Mouse (Mus musculus) hindbrain, embryonic 11.5 days (tissue): ENCODE data around the gene Unc45a. TPM values are rescaled to one million over a fixed set of nuclear protein-coding genes. Genes with fewer than 3 reads are reported as not detected.

Experiments
- ATAC-seq: fragments of 200-750 bp; cut with Nextera tagmentation; 2 replicates; pipeline ENCODE4 v1.8.0; 2017; ENCODE audit warnings: mild to moderate bottlenecking, moderate TSS enrichment, moderate library complexity; ENCODE audit not compliant: low FRiP score
- DNase-seq: peaks from one replicate; pipeline ENCODE4 v3.0.0-alpha.2; 2015; ENCODE audit warnings: low spot score
- H3K27ac ChIP-seq: fragments of 300-500 bp; sonication (generic); 2 replicates; pipeline ENCODE4 v1.5.1; 2014; ENCODE audit warnings: mild to moderate bottlenecking, low read depth, low read length
- H3K27me3 ChIP-seq: fragments of 300-500 bp; sonication (generic); 2 replicates; pipeline ENCODE4 v1.6.1; 2014; ENCODE audit warnings: mild to moderate bottlenecking, low read length, moderate library complexity, mixed read lengths; ENCODE audit not compliant: control insufficient read depth, insufficient read depth
- H3K36me3 ChIP-seq: fragments of 300-500 bp; sonication (generic); 2 replicates; pipeline ENCODE4 v1.6.1; 2014; ENCODE audit warnings: mild to moderate bottlenecking, low read length, moderate library complexity, mixed read lengths; ENCODE audit not compliant: control insufficient read depth, insufficient read depth
- H3K4me1 ChIP-seq: fragments of 300-500 bp; sonication (generic); replicated peaks from 2 replicates; pipeline ENCODE4 v1.6.1; 2014; ENCODE audit warnings: low read length, mixed read lengths; ENCODE audit not compliant: control insufficient read depth, insufficient read depth
- H3K4me2 ChIP-seq: fragments of 300-500 bp; sonication (generic); replicated peaks from 2 replicates; pipeline ENCODE4 v1.6.1; 2014; ENCODE audit warnings: mild to moderate bottlenecking, low read depth, low read length
- H3K4me3 ChIP-seq: fragments of 300-500 bp; sonication (generic); 2 replicates; pipeline ENCODE4 v1.5.1; 2014; ENCODE audit warnings: low read depth, low read length
- H3K9ac ChIP-seq: fragments of 300-500 bp; sonication (generic); 2 replicates; pipeline ENCODE4 v1.6.1; 2014; ENCODE audit warnings: low read depth, low read length
- H3K9me3 ChIP-seq: fragments of 300-500 bp; sonication (generic); 2 replicates; pipeline ENCODE4 v1.6.1; 2016; ENCODE audit warnings: low read length; ENCODE audit not compliant: control insufficient read depth
- WGBS: fragments of 180-500 bp; shearing (Covaris S2); extraction: QIAGEN DNeasy Blood & Tissue Kit; methylation state at CpG from one replicate; pipeline ENCODE4 v1.1.7; 2014; 5-methylcytosine and 5-hydroxymethylcytosine counted together
- polyA plus RNA-seq: library from polyadenylated mRNA; unstranded; fragments of >200 nt; fragmentation: Nextera tagmentation; extraction: Ambion mirVana; gene quantifications from 2 replicates; pipeline ENCODE4 v1.2.1, GENCODE M21; 2014

Gene Unc45a
- polyA plus RNA-seq, 1 experiment from 2014 or later, result 23.4 TPM

DNA sequence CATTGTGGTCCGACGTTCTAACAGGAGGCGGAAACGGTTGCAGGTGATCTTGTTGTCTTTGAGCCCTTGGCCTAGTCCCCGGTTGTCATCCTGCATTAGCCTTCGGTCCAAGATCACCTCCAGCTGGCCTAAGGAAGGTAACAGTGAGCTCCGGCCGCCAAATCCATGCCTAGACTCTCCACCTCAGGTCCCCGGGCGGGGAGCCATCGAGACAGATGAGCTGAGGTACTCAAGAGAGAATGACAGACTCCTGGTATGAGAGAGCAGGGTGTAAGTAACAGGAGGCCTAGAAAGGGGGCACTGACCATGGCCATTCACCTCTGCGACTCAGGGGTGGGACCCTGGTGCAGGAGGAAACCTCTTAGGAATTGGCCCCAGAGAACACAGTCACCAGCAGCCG lies 15.5 kb upstream of the Unc45a start:
- DNase-seq (no peak), ATAC-seq (no peak)
- H3K9me3 ChIP-seq, result no peaks in the 10 kb centered on the region
- no peak overlapping the region for H3K4me2 ChIP-seq
- no peak overlapping the region; the same call in 1 of the 2 replicates for H3K9ac ChIP-seq
- H3K36me3 ChIP-seq, result peaks cover 9% of the 10 kb centered on the region; the same call in 1 of the 2 replicates
- H3K4me3 ChIP-seq, result no peak overlapping the region
- 88% methylated on average over 13 of the region's 13 CpGs for WGBS
- H3K4me1 ChIP-seq, result no peaks in the 10 kb centered on the region; the same call in none of the 2 replicates
- H3K27me3 ChIP-seq, result no peaks in the 10 kb centered on the region
- H3K27ac ChIP-seq, result no peak overlapping the region

DNA sequence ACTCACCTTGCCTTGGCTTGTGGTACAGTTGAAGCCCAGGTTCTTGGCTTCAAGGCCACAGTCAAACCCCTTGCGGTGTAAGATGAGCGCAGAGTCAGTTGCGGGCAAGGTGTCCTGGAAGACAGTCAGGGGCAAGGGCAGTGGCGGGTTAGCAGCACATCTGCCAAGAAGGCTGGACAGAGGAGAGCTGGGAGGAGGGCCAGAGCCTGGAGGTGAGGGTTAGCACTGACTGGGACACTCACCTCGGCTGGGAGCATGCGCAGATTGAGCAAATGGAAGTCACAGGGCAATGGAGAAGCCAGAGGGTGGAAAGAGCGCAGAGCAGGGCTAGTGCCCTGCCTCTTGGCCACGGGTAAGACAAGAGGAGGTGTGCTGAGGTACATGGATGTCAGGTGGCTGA lies 12.1 kb upstream of the Unc45a start:
- H3K4me3 ChIP-seq, result no peak overlapping the region
- H3K4me1 ChIP-seq, result no peaks in the 10 kb centered on the region; the same call in none of the 2 replicates
- H3K9ac ChIP-seq, result no peak overlapping the region
- no peaks in the 10 kb centered on the region for H3K9me3 ChIP-seq
- no peak overlapping the region for H3K4me2 ChIP-seq
- H3K36me3 ChIP-seq, result peaks cover 7% of the 10 kb centered on the region; the same call in 1 of the 2 replicates
- ATAC-seq (no peak), DNase-seq (no peak)
- WGBS, result 92% methylated on average over 8 of the region's 8 CpGs
- no peak overlapping the region for H3K27ac ChIP-seq
- H3K27me3 ChIP-seq, result no peaks in the 10 kb centered on the region

- Histone ChIP-seq H3K4me3 (no peak overlapping the region), H3K4me1 (no peaks in the 10 kb centered on the region), H3K4me2 (no peak overlapping the region), H3K9ac (no peak overlapping the region), H3K27ac (no peak overlapping the region), H3K9me3 (no peaks in the 10 kb centered on the region), H3K27me3 (no peaks in the 10 kb centered on the region), H3K36me3 (peaks cover 6% of the 10 kb centered on the region; the same call in 1 of the 2 replicates)
- ATAC-seq (no peak), DNase-seq (no peak)
- WGBS, result 80% methylated on average over 2 of the region's 2 CpGs
These were observed 10.0 kb upstream of the Unc45a start for GRCm38 (mm10) chr7:80350808-80351207.

DNA sequence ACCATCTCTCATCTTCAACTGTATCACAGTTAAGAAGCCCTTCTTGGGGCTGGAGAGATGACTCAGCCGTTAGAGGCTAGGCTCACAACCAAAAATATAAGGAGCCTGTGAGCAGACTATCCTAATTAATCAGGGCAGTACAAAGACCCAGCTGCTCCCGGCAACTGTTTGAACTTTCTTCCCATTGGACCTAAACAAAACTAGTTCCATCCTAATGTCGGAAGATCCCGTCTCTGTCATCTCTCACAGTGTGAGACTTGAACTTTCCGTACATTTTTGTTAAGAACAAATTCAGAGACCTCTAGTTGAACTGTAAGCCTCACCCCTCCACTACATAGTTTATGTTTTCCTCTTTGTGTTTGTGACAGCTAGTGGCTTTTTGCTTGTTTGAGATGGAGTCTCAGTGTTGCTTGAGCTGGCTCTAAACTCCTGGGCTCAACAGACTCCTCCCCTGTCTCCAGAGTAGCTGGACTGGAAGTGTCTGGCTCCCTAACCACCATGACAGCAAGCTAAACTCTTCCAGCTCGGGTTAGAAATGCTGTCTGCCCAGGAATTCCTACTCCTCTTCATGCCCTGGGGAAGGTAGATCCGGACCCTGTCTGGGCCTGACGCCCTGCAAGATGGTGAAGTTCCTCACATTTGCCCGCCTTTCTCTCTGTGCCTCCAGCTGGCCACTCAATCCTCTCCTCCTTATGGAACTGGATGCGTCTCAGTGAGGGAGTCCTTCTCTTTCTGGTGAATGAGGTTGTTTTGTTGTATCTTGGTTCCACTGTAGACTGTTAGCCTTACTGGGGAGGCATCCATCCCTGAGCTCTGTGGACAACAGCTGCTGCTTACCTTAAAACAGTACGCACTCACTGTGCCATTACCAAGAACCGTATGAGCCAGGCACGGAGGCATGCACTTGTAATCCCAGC lies 7.1 kb upstream of the Unc45a start:
- H3K27ac ChIP-seq, result no peak overlapping the region
- no peak overlapping the region for H3K9ac ChIP-seq
- H3K9me3 ChIP-seq, result no peaks in the 10 kb centered on the region
- H3K27me3 ChIP-seq, result no peaks in the 10 kb centered on the region
- H3K4me2 ChIP-seq, result no peak overlapping the region
- no peak overlapping the region for H3K4me3 ChIP-seq
- ATAC-seq (no peak), DNase-seq (no peak)
- WGBS, result 71% methylated on average over 13 of the region's 13 CpGs
- H3K36me3 ChIP-seq, result peaks cover 4% of the 10 kb centered on the region; the same call in 1 of the 2 replicates
- H3K4me1 ChIP-seq, result 0 out of 2 replicates have a peak, but pooled peaks cover 2% of the 10 kb centered on the region

GRCm38 (mm10) chr7:80346830-80347229 lies 6.0 kb upstream of the Unc45a start:
- DNase-seq (no peak), ATAC-seq (no peak)
- H3K9ac ChIP-seq, result no peak overlapping the region
- H3K27me3 ChIP-seq, result no peaks in the 10 kb centered on the region
- no peak overlapping the region for H3K4me2 ChIP-seq
- no peaks in the 10 kb centered on the region for H3K9me3 ChIP-seq
- H3K27ac ChIP-seq, result no peak overlapping the region
- peaks cover 4% of the 10 kb centered on the region; the same call in 1 of the 2 replicates for H3K36me3 ChIP-seq
- H3K4me1 ChIP-seq, result 0 out of 2 replicates have a peak, but pooled peaks cover 2% of the 10 kb centered on the region
- WGBS, result 86% methylated on average over 5 of the region's 5 CpGs
- no peak overlapping the region for H3K4me3 ChIP-seq

GRCm38 (mm10) chr7:80346173-80346572 lies 5.4 kb upstream of the Unc45a start:
- no peaks in the 10 kb centered on the region for H3K27me3 ChIP-seq
- no peak overlapping the region for H3K27ac ChIP-seq
- H3K4me3 ChIP-seq, result no peak overlapping the region
- H3K4me1 ChIP-seq, result 0 out of 2 replicates have a peak, but pooled peaks cover 6% of the 10 kb centered on the region
- no peaks in the 10 kb centered on the region for H3K9me3 ChIP-seq
- H3K9ac ChIP-seq, result no peak overlapping the region
- no peak overlapping the region for H3K4me2 ChIP-seq
- H3K36me3 ChIP-seq, result no peaks in the 10 kb centered on the region
- WGBS, result 95% methylated on average over 9 of the region's 9 CpGs
- DNase-seq (no peak), ATAC-seq (no peak)

DNA sequence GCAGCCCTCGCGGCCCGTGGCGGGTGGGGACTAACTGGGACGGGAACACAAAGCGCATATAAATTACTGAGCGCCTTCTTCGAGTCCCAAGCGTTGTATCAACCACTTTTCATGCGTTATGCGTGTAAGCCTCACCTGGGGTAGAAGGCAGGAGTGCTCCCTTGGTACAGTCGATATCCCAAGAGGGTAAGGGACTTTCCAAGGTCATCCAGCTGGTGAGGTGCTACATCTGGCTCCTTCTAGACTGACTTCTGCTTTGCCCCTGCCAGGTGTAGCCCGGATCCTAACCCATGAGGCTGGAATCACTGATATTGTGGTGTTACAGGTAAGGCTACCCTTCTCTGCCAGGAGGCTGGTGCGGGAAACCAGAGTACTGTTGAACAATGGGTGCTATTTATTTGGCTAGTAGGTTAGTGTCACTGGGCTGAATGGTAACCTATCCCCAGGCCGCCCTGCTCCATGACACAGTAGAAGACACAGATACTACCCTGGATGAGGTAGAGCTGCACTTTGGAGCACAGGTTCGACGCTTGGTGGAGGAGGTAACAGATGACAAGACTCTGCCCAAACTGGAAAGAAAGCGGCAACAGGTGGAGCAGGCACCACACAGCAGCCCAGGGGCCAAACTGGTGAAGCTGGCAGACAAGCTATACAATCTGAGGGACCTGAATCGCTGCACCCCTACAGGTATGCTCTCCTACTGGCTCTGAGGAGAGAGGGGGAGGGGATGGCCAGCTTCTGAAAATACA lies 2.6 kb upstream of the Unc45a start:
- Histone ChIP-seq H3K36me3 (no peaks in the 10 kb centered on the region), H3K27ac (peak overlapping the region; percentile 36; the same call in 1 of the 2 replicates), H3K9me3 (no peaks in the 10 kb centered on the region), H3K27me3 (no peaks in the 10 kb centered on the region), H3K4me3 (peak overlapping the region; percentile 45), H3K4me1 (peaks cover 10% of the 10 kb centered on the region; the same call in 1 of the 2 replicates), H3K4me2 (peak overlapping the region; percentile 63), H3K9ac (peak overlapping the region; percentile 77)
- ATAC-seq, result peak; percentile 14; the same call in 1 of the 2 replicates
- DNase-seq, result no peak
- 26% methylated on average over 19 of the region's 19 CpGs for WGBS

DNA sequence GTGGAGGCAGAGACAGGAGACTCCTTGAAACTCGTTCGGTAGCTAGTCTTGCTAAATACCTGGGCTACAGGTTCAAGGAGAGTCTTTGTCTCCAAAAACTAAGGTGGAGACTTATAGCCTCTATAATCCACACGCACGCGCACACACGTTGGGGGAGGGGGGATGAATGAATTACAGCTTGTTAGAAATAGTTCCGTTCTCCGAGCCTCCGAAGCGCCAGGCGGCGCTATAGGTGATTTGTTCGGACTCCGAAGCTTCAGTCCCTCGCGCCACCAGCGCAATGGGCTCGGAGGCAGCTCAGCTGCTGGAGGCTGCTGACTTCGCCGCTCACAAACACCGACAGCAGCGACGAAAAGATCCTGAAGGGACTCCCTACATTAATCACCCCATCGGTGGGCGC lies 2.1 kb upstream of the Unc45a start, which contains the start of gene Hddc3:
Gene Hddc3, plus strand, starts transcription at position 247 of the 400 bp plus-strand sequence.
- WGBS, result 2% methylated on average over 25 of the region's 25 CpGs
- H3K27me3 ChIP-seq, result no peaks in the 10 kb centered on the region
- peaks cover 10% of the 10 kb centered on the region; the same call in 1 of the 2 replicates for H3K4me1 ChIP-seq
- no peaks in the 10 kb centered on the region for H3K9me3 ChIP-seq
- peak within 1 kb of the TSS; percentile 36; the same call in 1 of the 2 replicates for H3K27ac ChIP-seq
- DNase-seq, result peak; percentile 99
- H3K36me3 ChIP-seq, result no peaks in the 10 kb centered on the region
- H3K4me3 ChIP-seq, result peak within 1 kb of the TSS; percentile 45
- peak within 1 kb of the TSS; percentile 63 for H3K4me2 ChIP-seq
- peak within 1 kb of the TSS; percentile 77 for H3K9ac ChIP-seq
- ATAC-seq, result peak; percentile 36; the same call in 1 of the 2 replicates
